Mouse (Mus musculus) telencephalon, adult 2 months (tissue): ENCODE results near the gene Wnt2b.

Experiments
- DNase-seq: peaks from one replicate; pipeline ENCODE4 v3.0.0-alpha.2; 2011; ENCODE audit warnings: low read depth, low spot score

The Wnt2b gene

GRCm38 (mm10) chr3:104896141-104896540 lies 65.6 kb downstream of the Wnt2b start:
- DNase-seq, result no peak
